Mouse (Mus musculus): Measurements from ENCODE around the gene Maea.

DNA sequence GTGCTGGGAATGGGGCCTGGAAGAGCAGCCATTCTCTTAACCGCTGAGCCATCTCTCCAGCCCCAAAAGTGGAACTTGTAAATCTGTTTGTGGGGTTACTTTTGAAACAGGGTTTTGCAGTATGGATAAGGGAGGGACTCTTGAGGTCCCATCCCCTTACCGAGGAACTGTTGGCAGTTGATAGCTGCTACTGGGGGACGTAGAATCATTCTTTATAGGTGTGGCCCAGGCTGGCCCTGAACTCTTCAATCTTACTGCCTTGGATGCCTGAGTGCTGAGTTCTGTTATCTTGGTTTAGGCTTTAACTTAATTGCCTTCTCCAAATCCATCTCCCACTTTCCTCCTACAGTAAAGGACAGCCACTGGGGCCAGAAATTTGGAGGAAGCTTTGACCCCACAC, 8.8 kb downstream of the Maea start:
- TF ChIP-seq CTCF (IDR thresholded peaks at IDR 0.05; ENCODE audit: borderline replicate concordance, extremely low read depth, insufficient read depth, insufficient read length) (no peak), POLR2A (IDR thresholded peaks at IDR 0.05; ENCODE audit: borderline replicate concordance, extremely low read depth, insufficient read depth, insufficient read length, poor library complexity, severe bottlenecking) (no peak)

All from brain, embryonic 14.5 days (tissue).